Mouse (Mus musculus): ENCODE results near the gene Aldh1a3. TPM values are rescaled to one million over a fixed set of nuclear protein-coding genes. Genes with fewer than 3 reads are reported as not detected.

The Aldh1a3 gene
- polyA plus RNA-seq, 1 experiment = 2.0 TPM

DNA sequence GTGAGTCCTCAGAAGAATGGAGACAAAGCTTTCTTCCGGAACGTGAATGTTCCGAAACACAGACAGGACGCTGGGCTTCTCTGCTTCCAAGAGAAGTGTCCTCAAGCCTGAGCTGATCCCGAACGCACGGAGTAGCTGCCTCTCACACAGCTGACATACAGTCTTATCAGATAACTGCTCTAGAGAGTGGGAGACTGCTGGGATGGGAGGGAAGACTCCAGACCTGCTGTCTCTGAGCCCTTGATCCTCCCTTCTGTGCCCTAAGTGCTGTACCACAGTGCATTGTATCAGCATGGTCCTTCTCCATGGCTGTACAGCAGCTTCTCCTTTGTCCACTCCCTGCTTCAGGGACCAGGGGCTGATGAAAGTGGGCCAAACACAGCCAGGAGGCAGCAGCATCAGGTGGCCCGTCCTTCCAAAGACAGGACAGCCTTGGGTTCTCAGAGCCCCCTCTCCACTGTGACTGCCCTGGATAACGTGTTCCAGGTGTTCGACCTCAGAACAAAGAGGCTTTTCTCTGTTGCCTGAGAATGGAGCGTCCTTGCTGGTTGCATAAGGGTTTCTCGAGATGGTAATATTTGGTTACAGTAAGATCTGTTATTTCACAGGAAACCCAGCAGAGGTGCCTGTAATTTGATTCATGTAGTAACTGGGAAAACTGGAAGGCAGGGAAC, 24.4 kb upstream of the Aldh1a3 start:
- peaks cover 4% of the 10 kb centered on the region for H3K4me1 ChIP-seq (ENCODE audit: control insufficient read depth, insufficient read depth, low read length)
- H3K9me3 ChIP-seq (replicated peaks; ENCODE audit: control insufficient read depth, insufficient read depth, low read length, poor library complexity, severe bottlenecking) = no peaks in the 10 kb centered on the region
- no peak overlapping the region for H3K4me3 ChIP-seq (ENCODE audit: low read depth, low read length)
- H3K36me3 ChIP-seq (ENCODE audit: control insufficient read depth, insufficient read depth, low read length, poor library complexity, severe bottlenecking) = no peaks in the 10 kb centered on the region
- TF ChIP-seq EP300 (IDR thresholded peaks at IDR 0.05; ENCODE audit: insufficient read depth, low read depth, low read length) (no peak), POLR2A (IDR thresholded peaks at IDR 0.05; ENCODE audit: insufficient read depth, low read length) (no peak), CTCF (IDR thresholded peaks at IDR 0.05; ENCODE audit: low read depth, low read length) (no peak)
- no peak overlapping the region for H3K27ac ChIP-seq (ENCODE audit: insufficient read depth, low read length)
- no peaks in the 10 kb centered on the region for H3K27me3 ChIP-seq (ENCODE audit: control insufficient read depth, insufficient read depth, low read length, poor library complexity, severe bottlenecking)
- no peak overlapping the region for H3K9ac ChIP-seq (ENCODE audit: low read depth, poor library complexity, severe bottlenecking)

- H3K27ac ChIP-seq (ENCODE audit: insufficient read depth, low read length) = no peak overlapping the region
These were observed 22.8 kb upstream of the Aldh1a3 start for GRCm38 (mm10) chr7:66449971-66450752.

DNA sequence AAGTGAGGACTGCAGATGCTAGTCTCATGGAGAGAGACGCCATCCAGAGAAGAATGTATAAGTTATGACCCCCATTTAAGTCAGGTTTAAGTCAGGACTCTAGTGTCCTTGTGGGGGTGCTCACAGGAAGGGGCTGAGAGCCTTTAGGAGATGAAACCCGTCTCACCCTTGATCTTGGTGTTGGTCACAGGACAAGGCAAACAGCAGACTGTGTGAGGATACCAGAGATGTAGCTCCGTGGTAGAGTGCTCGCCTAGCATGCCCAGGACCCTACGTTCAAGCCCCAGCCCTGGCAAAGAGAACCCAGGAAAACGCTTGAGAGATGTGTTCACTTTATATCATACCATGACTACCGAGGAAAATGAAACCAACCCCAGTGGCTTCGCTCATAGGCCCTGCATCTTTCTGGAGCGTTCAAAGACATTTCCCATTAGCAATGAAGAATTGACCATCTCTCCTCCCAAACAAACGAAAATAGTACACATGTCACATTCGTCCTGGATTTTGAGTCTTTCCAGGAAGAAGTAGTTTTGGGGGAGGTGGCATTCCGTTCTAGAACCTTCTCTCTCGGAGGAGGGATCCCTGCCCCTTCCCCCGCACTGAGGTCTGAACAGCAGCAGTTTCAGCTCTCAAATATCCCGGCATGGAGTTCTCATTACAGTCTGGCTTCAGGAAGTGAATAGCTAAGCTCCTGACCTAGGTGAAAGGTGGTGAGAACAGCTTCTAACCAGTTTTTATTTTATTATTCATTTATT, 21.6 kb upstream of the Aldh1a3 start:
- Histone ChIP-seq H3K4me3 (ENCODE audit: low read depth, low read length) (no peak overlapping the region), H3K36me3 (ENCODE audit: control insufficient read depth, insufficient read depth, low read length, poor library complexity, severe bottlenecking) (no peaks in the 10 kb centered on the region), H3K4me1 (ENCODE audit: control insufficient read depth, insufficient read depth, low read length) (peaks cover 12% of the 10 kb centered on the region), H3K27ac (ENCODE audit: insufficient read depth, low read length) (no peak overlapping the region), H3K9me3 (replicated peaks; ENCODE audit: control insufficient read depth, insufficient read depth, low read length, poor library complexity, severe bottlenecking) (no peaks in the 10 kb centered on the region), H3K27me3 (ENCODE audit: control insufficient read depth, insufficient read depth, low read length, poor library complexity, severe bottlenecking) (no peaks in the 10 kb centered on the region), H3K9ac (ENCODE audit: low read depth, poor library complexity, severe bottlenecking) (no peak overlapping the region)
- no peak for TF ChIP-seq EP300 (IDR thresholded peaks at IDR 0.05; ENCODE audit: insufficient read depth, low read depth, low read length)
- no peak for TF ChIP-seq CTCF (IDR thresholded peaks at IDR 0.05; ENCODE audit: low read depth, low read length)
- no peak for TF ChIP-seq POLR2A (IDR thresholded peaks at IDR 0.05; ENCODE audit: insufficient read depth, low read length)

More at GRCm38 (mm10) chr7:66449971-66450752, 22.8 kb upstream of the Aldh1a3 start:
- Histone ChIP-seq H3K9me3 (replicated peaks; ENCODE audit: control insufficient read depth, insufficient read depth, low read length, poor library complexity, severe bottlenecking) (no peaks in the 10 kb centered on the region), H3K4me1 (ENCODE audit: control insufficient read depth, insufficient read depth, low read length) (peaks cover 11% of the 10 kb centered on the region), H3K27me3 (ENCODE audit: control insufficient read depth, insufficient read depth, low read length, poor library complexity, severe bottlenecking) (no peaks in the 10 kb centered on the region), H3K36me3 (ENCODE audit: control insufficient read depth, insufficient read depth, low read length, poor library complexity, severe bottlenecking) (no peaks in the 10 kb centered on the region), H3K4me3 (ENCODE audit: low read depth, low read length) (no peak overlapping the region), H3K9ac (ENCODE audit: low read depth, poor library complexity, severe bottlenecking) (no peak overlapping the region)
- TF ChIP-seq EP300 (IDR thresholded peaks at IDR 0.05; ENCODE audit: insufficient read depth, low read depth, low read length) = no peak
- no peak for TF ChIP-seq CTCF (IDR thresholded peaks at IDR 0.05; ENCODE audit: low read depth, low read length)

DNA sequence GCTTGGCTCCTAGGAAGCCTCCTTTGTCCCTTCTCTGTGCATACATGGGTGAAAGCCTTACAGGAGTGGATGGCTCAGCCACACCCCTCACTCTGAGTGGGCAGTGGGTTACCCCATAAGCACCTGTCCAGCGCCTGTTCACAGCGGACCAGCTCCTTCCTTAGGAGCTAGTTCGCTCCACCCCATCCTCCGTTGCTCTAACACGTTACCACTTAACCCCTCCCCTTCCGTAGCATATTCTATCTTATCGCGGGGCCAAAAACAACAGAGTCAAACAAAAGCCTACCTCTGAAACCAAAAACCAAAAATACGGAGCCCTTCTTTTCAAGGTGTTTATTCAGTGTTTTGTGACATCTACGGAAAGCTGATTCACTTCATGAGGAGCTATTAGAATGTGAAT, 21.0 kb upstream of the Aldh1a3 start:
- Histone ChIP-seq H3K27ac (ENCODE audit: insufficient read depth, low read length) (no peak overlapping the region), H3K4me1 (ENCODE audit: control insufficient read depth, insufficient read depth, low read length) (peaks cover 12% of the 10 kb centered on the region), H3K36me3 (ENCODE audit: control insufficient read depth, insufficient read depth, low read length, poor library complexity, severe bottlenecking) (no peaks in the 10 kb centered on the region), H3K9ac (ENCODE audit: low read depth, poor library complexity, severe bottlenecking) (no peak overlapping the region), H3K4me3 (ENCODE audit: low read depth, low read length) (no peak overlapping the region), H3K27me3 (ENCODE audit: control insufficient read depth, insufficient read depth, low read length, poor library complexity, severe bottlenecking) (no peaks in the 10 kb centered on the region), H3K9me3 (replicated peaks; ENCODE audit: control insufficient read depth, insufficient read depth, low read length, poor library complexity, severe bottlenecking) (no peaks in the 10 kb centered on the region)
- no peak for TF ChIP-seq POLR2A (IDR thresholded peaks at IDR 0.05; ENCODE audit: insufficient read depth, low read length)
- no peak for TF ChIP-seq CTCF (IDR thresholded peaks at IDR 0.05; ENCODE audit: low read depth, low read length)
- no peak for TF ChIP-seq EP300 (IDR thresholded peaks at IDR 0.05; ENCODE audit: insufficient read depth, low read depth, low read length)

DNA sequence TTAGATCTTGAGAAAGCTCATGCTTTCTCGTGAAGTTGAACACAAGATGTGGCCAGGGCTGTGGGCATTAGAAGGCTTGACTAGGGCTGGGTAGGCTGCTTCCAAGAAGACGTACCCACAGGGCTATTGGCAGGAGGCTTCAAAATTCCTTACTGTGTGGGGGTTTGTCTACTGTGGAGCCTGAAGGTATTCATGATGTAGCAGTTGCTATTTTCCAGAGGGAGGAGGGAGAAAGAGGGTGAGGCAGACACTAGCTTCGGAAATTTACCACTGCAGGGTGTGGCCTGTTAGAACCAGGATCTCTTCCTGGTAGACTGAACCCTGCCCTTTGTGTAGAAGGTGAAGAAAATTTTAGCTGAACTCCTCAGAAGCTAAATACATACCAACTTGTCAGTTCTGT, 19.5 kb upstream of the Aldh1a3 start:
- Histone ChIP-seq H3K36me3 (ENCODE audit: control insufficient read depth, insufficient read depth, low read length, poor library complexity, severe bottlenecking) (no peaks in the 10 kb centered on the region), H3K27ac (ENCODE audit: insufficient read depth, low read length) (no peak overlapping the region), H3K9me3 (replicated peaks; ENCODE audit: control insufficient read depth, insufficient read depth, low read length, poor library complexity, severe bottlenecking) (no peaks in the 10 kb centered on the region), H3K4me1 (ENCODE audit: control insufficient read depth, insufficient read depth, low read length) (peaks cover 12% of the 10 kb centered on the region), H3K27me3 (ENCODE audit: control insufficient read depth, insufficient read depth, low read length, poor library complexity, severe bottlenecking) (no peaks in the 10 kb centered on the region), H3K9ac (ENCODE audit: low read depth, poor library complexity, severe bottlenecking) (no peak overlapping the region), H3K4me3 (ENCODE audit: low read depth, low read length) (no peak overlapping the region)
- no peak for TF ChIP-seq CTCF (IDR thresholded peaks at IDR 0.05; ENCODE audit: low read depth, low read length)

Data from ES-Bruce4 (cell line).